Mouse (Mus musculus): ENCODE results near the gene Fzr1.

The Fzr1 gene

DNA sequence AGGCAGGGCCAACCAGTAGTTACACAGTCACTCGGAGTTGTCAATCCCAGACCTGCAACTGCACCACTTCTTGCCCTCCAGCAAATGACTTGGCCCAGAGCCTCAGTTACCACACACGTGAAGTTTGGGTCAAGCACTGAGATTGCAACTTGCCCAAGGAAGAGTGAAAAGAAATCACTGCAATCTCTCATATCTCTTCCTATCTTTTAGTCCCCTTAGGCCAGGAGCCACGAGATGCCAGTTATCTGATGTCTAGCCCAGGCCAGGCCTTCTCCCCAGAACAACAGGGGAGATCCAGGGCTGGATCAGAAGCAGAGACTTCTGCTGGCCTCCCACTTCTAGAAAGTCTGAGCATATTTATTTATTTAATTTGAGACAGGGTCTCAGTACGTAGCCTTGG lies 22.8 kb downstream of the Fzr1 start:
- no peak for DNase-seq (ENCODE audit: low spot score)

DNA sequence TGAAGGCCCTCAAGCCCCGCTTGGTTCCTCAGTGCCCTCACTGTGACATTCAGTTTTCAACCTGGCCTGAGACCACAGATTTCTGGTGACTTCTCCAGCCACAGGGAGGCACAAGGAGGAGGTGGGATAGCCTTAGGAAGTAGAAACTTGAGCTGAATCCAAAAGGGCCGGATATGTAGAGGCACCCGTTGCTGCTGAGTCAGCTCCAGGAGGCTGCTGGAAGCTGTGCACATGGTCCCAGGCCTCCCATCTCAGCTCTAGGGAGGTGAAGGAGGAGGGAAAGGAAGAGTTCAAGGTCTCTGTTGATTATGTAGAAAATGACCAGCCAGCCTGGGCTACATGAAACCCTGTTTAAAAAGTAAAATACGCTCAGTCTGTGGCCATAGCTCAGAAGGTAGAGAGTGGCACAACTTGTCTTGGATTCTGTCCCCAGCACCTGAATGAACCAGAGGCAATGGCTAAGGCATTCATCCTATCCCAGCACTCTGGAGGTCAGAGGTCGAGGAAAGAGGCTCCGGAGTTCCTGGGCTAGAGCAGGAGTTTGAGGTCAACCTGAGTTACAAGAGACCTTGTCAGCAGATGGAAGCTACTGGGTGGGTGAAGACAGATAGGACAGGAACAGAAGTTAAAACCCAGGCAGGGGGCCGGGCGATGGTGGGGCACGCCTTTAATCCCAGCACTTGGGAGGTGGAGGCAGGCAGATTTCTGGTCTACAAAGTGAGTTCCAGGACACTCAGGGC lies 23.4 kb downstream of the Fzr1 start:
- no peak for DNase-seq (ENCODE audit: low spot score)

DNA sequence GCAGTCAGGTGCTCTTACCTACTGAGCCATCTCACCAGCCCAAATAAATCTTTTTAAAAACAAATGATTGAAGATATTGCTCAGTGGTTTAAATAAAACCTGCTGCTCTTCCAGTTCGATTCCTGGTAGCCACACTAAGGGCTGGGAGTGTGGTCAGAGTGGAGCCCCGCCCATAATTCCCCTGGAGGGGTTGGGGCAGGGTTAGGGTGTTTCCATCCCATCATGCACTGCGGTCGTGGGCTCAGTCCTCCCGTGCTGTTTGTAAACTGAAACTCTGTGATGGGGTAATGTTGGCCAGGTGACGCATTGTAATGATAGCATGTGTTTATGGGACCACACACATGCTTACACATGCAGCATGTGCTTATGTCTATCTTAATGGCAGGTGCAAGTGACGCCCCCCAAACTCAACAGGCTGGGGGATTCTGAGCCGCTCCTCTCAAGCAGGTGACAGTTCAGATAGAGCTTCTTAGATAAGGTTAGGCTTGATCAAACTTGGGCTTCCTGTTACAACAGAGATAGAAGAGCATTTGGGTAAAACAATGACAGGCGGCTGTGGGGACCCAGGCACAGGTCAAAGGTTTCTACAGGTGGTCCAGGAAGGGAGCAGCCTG lies 26.5 kb downstream of the Fzr1 start:
- DNase-seq (ENCODE audit: low spot score), result no peak

DNA sequence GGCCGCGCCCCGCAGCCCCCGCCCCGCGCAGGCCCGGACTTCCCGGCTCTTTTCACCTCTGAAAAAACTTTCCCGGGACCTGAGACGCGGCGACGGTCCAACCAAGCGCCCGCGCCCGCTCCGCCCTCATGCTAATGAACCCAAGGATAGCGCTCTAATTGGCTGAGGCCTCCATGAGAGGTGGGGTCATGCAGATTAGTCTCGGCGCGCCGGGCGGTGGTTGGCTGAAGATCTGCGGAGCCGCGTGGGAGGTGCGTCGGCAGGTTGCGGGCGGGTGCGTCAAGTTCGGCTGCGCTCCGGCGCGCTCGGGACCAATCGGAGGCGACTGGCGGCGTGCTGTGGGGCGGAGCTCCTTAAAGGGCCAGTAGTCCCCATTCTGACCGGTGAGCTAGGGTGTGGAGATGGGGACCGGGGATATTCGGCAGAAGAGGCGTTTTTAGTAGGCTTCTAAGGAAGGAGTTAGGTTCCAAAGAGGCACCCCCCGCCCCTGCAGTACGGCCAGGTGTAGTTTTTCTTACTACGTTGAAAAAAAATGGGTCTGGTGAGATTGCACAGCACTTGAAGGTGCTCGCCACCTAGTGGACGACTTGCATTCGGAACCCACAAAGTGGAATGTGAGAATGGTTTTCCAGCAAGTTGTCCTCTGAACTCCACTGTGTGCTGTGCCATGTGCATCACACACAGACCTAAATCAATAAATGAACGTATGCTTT lies 27.8 kb downstream of the Fzr1 start, which contains the start of gene Hmg20b:
Hmg20b (minus strand) TSS at position 130 of the 713 bp plus-strand sequence.
- peak; percentile 96 for DNase-seq (ENCODE audit: low spot score)

DNA sequence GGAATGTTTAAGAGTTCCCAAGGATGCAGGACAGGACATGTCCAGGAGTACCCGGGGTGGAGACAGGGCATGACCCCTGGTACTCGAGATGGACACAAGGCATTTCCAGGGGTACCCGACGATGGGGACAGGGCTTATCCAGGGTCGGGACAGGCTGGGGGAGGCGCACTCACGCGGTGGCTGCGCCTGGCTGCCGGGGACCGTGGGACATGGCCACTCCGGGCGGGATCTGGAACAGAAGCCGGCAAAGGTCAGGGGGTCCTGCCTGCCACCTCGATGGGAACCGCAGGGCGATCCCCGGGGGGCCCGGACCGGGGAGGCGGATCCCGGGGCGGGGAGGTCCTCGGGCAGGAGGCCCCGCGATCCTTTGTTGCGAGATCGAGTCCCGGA lies 28.4 kb downstream of the Fzr1 start:
- DNase-seq (ENCODE audit: low spot score), result no peak

- no peak for DNase-seq (ENCODE audit: low spot score)
Measured at GRCm38 (mm10) chr10:81349146-81349545, 29.2 kb downstream of the Fzr1 start.

DNA sequence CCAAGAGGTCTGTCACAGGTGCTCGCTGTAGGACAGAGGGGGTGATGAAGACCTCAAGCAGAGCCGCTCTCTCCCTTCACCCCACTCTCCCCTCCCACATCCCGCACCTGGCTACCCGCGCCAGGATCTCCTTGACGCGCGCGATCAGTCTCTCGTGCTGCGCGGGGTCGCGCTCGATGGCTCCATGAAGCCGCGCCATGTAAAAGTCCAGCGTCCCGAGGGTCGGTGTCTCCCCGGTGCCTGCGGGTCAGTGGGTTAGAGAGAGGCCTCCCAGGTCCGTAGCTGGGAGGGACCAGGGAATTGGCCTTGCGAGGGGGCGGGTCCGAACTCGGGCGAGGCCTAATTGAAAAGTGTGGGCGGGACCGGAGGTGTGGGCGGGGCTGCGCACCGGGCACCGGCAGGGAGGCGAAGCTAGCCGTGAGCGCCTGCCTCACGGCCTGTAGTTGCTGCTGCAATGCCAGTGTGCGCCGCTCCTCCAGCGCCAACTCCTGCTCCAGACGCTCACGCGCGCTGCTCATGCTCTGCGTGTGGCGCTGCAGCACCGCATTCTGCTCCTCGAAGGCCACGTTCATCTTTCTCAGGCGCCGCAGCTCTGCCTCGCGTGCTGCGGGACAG lies 31.8 kb downstream of the Fzr1 start:
- no peak for DNase-seq (ENCODE audit: low spot score)

DNA sequence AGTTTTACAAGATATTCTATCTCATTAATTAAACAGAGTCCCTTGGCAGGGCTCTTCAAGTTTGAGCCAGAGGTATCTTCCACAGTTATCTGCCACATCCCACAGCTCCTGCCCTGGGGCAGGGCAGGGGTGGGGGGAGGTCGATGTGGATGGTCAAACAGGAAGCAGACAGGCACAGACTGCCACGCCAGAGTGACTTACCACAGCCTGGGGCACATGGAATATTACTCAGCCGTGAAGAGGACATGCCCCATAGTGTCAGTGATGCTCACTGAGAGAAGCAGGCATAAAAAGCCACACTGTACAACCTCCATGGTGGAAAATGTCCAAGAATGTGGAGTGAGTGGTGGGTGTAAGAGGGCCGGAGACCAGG lies 33.2 kb downstream of the Fzr1 start:
- no peak for DNase-seq (ENCODE audit: low spot score)

- no peak for DNase-seq (ENCODE audit: low spot score)
Measured at GRCm38 (mm10) chr10:81344421-81345161, 33.7 kb downstream of the Fzr1 start.

- no peak for DNase-seq (ENCODE audit: low spot score)
Measured at GRCm38 (mm10) chr10:81342686-81343505, 35.4 kb downstream of the Fzr1 start, which contains the start of gene Gipc3. Gene Gipc3, minus strand, starts transcription at chr10:81343266.

DNA sequence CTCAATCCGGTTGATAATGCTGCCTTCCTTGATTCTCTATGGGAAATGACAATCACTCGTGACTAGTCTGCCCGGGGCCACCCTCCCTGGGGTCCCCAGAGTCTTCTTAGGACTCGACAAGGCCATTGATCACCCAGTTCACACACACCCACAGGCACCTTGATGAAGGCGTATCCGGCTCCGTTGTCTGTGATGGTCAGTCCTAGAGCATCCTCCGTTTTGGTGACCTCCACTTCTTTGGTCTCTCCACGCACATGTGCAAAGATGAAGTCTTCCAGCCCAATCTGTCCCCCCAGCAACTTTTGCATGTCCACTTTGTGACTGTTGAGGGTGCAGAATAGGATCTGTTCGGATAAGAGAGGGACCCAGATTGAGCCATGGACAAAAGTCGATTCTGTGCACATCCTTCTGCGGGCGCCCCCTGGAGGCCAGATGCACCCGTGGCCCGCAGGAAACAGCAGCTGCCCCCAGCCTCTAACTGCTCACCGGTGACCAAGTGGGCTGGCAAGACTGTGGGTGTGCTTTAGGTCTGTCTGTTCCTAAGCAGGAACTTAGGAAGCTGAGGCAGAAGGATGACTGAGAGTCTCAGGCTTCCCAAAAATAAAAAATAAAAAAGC lies 36.9 kb downstream of the Fzr1 start:
- DNase-seq (ENCODE audit: low spot score), result no peak

DNA sequence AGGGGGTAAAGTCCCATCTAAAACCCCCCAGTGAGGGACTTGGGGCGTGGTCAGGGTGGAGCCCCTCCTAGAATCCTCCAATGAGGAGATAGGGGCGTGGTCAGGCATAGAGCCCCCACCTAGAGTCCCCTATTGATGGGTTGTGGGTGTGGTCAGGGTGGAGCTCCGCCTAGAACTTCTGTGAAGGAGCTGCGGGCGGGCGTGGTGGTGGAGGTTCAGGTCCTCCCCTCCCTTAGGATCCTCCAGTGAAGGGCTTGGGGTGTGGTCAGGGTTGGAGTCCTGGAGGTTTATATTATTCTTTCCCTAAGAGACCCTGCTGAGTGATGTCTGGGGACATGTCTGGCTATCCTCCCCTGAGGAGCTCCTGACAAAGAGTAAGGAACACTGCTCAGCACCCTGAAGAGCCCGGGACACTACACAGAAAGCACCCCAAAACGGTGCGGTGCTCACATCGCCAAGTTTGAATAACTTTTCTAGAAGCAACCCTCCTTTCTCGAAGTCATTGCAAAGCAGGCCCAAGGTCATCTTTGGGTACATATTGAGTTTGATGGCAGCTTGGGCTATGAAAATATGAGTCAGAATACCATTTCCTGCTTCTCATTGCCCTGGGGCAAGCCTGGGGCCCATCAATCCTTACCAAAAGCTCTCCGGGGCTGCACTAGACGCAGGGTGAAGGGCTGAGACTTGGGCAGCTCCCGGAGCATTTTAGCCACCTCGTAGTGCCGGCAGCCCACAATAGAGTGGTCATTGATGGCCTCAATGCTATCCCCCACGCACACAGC lies 37.6 kb downstream of the Fzr1 start:
- DNase-seq (ENCODE audit: low spot score), result no peak

GRCm38 (mm10) chr10:81336558-81336957 lies 41.8 kb downstream of the Fzr1 start:
- no peak for DNase-seq (ENCODE audit: low spot score)

GRCm38 (mm10) chr10:81335393-81336340 lies 42.6 kb downstream of the Fzr1 start:
- DNase-seq (ENCODE audit: low spot score), result no peak

DNA sequence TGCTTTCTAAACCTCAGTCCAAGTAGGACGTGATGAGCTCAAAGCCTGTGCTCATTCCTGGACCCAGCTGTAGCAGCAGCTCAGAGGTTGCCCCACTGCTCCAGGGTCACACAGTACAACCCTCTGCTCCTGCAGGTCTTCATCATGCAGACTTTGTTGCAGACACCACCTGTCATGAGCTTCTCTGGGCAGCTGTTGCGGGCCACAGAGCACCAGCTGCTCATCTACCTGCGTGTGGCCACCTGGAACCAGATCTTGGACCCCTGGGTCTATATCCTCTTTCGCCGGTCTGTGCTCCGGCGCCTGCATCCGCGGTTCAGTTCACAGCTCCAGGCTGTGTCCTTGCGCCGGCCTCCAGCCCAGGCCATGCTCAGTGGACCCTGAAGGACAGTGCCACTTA lies 44.0 kb downstream of the Fzr1 start:
- no peak for DNase-seq (ENCODE audit: low spot score)

DNA sequence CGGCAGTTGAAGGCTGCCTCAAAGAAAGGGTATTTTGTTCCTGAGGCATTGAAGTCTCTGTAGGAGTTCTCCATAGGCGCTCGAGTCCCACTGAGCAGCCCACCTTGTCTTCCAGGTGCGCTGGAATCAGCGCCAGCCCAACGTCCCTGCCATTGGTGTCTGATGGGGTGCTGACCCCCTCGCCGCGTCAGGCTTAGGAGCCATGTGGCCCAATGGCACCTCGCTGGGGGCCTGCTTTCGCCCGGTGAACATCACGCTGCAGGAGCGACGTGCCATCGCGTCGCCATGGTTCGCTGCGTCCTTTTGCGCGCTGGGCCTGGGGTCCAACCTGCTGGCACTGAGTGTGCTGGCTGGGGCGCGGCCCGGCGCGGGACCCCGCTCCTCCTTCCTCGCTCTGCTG lies 46.0 kb downstream of the Fzr1 start:
- DNase-seq (ENCODE audit: low spot score), result no peak

DNA sequence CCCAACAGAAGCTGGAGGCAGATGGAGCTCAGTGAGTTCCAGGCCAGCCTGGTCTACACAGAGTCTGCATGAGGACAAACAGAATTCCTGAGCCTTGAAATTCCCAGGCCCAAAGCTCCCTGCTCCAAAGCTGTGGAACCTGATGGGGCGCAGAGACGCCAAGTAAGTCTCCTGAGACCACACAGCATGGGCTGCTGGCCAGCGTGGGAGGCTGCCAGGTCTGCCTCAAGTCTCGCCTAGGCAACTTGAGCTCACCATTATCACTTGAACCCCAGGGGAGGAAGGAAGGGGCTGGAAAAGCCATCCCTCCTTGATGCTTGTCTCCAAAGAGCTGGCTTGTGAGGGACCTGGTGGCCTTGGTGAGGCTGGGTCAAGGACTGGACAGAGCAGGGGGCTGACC lies 48.3 kb downstream of the Fzr1 start:
- no peak for DNase-seq (ENCODE audit: low spot score)

DNA sequence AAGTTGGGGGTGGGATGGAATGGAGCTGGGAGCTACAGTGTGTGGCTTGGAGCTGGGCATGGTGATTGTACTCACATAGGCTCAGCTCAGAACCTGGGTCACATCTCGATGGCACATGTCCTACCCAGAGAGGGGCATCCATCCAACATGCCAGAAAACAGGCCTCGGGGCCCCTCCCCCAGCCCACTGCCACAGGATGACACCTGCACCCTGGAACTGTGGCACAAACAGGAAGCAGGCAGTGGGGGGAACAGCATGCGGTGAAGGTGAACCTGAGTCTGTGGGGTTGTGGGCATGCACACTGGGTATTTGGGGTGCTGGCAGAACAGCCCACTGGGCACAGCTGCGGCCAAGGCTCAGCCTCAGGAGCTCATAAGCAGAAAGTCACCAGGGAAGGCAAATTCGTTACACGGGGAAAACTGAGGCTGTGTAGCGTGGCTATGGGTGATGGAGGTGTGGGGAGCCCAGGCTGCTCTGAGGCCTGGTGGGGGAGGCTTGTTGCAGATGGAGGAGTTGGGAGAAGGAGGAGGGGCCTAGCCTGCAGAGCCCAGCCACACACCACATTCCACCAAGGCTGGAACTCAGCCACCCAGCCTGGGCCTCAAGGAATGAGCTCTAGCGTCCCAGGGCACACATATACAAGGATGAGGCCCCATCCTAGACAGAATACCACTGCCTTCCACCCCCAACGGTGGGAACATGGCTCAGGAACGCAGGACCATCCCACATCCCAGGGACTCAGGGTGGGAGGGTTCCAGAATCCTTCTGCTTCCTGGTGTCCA lies 48.9 kb downstream of the Fzr1 start:
- DNase-seq (ENCODE audit: low spot score), result no peak
